Mouse (Mus musculus): ENCODE results near the gene Fmo1. TPM values are rescaled to one million over a fixed set of nuclear protein-coding genes. Genes with fewer than 3 reads are reported as not detected.

The Fmo1 gene
- polyA plus RNA-seq, 2 experiments, result 35.0 to 46.7 TPM

DNA sequence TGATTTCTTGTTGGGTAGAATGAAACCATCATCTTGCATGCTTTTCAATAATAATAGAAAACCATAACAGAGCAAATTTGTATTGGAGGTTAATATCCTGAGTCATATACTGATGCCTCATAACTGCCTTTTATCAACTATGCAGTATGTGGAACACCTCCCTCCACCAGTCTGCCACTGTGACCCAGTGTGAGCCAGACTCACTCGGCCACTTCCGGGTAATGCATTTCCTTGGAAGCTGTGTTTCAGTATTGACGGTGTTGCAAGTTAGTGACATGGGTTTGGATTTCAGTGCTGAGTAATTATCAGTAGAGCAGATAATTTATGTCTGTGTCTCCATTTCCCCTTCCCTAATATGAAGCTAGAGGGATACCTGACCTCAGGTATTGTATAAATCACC, 2.8 kb downstream of the Fmo1 start:
- Histone ChIP-seq H3K36me3 (ENCODE audit: control insufficient read depth, insufficient read depth, low read length) (no peaks in the 10 kb centered on the region), H3K4me2 (replicated peaks; ENCODE audit: low read depth, low read length, severe bottlenecking) (no peak overlapping the region), H3K27ac (replicated peaks; ENCODE audit: low read depth, low read length) (no peak overlapping the region), H3K9ac (ENCODE audit: low read depth, low read length, severe bottlenecking) (no peak overlapping the region), H3K4me1 (ENCODE audit: control insufficient read depth, insufficient read depth, low read length) (peaks cover 27% of the 10 kb centered on the region), H3K9me3 (ENCODE audit: control insufficient read depth, low read length) (peaks cover 8% of the 10 kb centered on the region; the same call in 1 of the 2 replicates), H3K27me3 (ENCODE audit: control insufficient read depth, insufficient read depth, low read length) (no peaks in the 10 kb centered on the region), H3K4me3 (replicated peaks; ENCODE audit: low read length) (no peak overlapping the region)
- 77% methylated on average over 3 of the region's 3 CpGs for WGBS
- DNase-seq (ENCODE audit: low spot score) (no peak), ATAC-seq (ENCODE audit: low FRiP score, low read depth) (no peak)
- TF ChIP-seq POLR2A (IDR thresholded peaks at IDR 0.05; ENCODE audit: borderline replicate concordance, extremely low read depth, insufficient read depth, insufficient read length), result no peak

DNA sequence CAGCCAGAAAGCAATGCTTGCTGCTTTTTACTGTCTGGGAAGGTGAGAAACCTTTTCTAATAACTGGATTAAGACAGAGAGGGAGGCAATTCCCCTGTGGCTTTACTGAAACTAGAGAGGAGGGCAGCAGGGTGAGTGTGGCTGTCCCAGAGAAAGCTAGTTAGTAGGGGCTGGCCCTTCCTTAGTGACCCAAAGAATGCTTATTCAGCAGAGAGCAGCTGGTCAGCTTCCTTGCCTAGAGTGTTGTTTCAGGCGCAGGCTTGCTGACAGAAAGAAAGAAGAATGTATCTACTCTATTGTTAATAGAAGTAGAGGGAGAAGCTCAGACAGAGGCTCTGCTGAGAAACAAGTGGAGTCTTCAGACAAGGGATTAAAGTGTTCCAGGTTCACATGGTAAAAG, 4.1 kb downstream of the Fmo1 start:
- no peak for ATAC-seq (ENCODE audit: low FRiP score, low read depth)
- 63% methylated on average over 1 of the region's 1 CpGs for WGBS
- peaks cover 28% of the 10 kb centered on the region for H3K4me1 ChIP-seq (ENCODE audit: control insufficient read depth, insufficient read depth, low read length)

DNA sequence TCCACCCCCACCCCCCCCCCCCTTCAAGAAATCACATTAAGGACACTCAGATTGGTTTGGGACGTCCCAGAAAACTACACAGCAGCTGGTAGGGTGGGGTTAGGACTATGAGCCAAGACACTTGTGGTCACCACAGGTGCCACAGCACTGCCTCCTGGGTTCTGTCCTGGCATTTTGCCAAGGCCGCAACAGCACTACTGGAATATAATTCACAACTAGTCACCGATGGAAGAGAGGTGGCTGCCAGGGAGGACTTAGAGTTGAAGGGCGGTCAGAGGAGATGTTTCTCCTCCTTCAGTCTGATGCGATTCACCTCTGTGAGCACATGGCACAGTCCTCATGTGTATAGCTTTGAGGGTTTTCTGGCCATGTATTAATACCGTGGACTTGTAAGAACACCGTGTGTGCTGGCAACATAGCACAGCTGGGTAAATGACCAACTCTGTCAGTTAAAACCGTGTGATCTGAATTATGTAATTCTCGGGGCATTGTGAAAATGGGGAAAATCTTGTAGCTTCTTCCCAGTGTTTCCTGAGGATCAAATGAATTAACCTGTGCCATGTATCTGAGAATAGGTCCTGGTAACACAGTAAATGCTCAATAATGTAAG, 6.3 kb downstream of the Fmo1 start:
- no peaks in the 10 kb centered on the region for H3K27me3 ChIP-seq (ENCODE audit: control insufficient read depth, insufficient read depth, low read length)
- no peak overlapping the region for H3K9ac ChIP-seq (ENCODE audit: low read depth, low read length, severe bottlenecking)
- H3K36me3 ChIP-seq (ENCODE audit: control insufficient read depth, insufficient read depth, low read length), result no peaks in the 10 kb centered on the region
- H3K4me1 ChIP-seq (ENCODE audit: control insufficient read depth, insufficient read depth, low read length), result peaks cover 23% of the 10 kb centered on the region
- DNase-seq (ENCODE audit: low spot score), result peak; percentile 43
- no peaks in the 10 kb centered on the region for H3K9me3 ChIP-seq (ENCODE audit: control insufficient read depth, low read length)
- 59% methylated on average over 9 of the region's 9 CpGs for WGBS
- H3K4me2 ChIP-seq (replicated peaks; ENCODE audit: low read depth, low read length, severe bottlenecking), result no peak overlapping the region
- H3K4me3 ChIP-seq (replicated peaks; ENCODE audit: low read length), result no peak overlapping the region
- no peak overlapping the region for H3K27ac ChIP-seq (replicated peaks; ENCODE audit: low read depth, low read length)
- ATAC-seq (ENCODE audit: low FRiP score, low read depth), result peak; percentile 62
- no peak for TF ChIP-seq POLR2A (IDR thresholded peaks at IDR 0.05; ENCODE audit: borderline replicate concordance, extremely low read depth, insufficient read depth, insufficient read length)

More for the DNA sequence above, 4.1 kb downstream of the Fmo1 start:
- no peak overlapping the region for H3K4me2 ChIP-seq (replicated peaks; ENCODE audit: low read depth, low read length, severe bottlenecking)
- no peak for TF ChIP-seq POLR2A (IDR thresholded peaks at IDR 0.05; ENCODE audit: borderline replicate concordance, extremely low read depth, insufficient read depth, insufficient read length)
- no peaks in the 10 kb centered on the region for H3K27me3 ChIP-seq (ENCODE audit: control insufficient read depth, insufficient read depth, low read length)
- no peak overlapping the region for H3K27ac ChIP-seq (replicated peaks; ENCODE audit: low read depth, low read length)
- H3K9ac ChIP-seq (ENCODE audit: low read depth, low read length, severe bottlenecking), result no peak overlapping the region
- no peak for DNase-seq (ENCODE audit: low spot score)
- no peaks in the 10 kb centered on the region for H3K9me3 ChIP-seq (ENCODE audit: control insufficient read depth, low read length)
- no peak overlapping the region for H3K4me3 ChIP-seq (replicated peaks; ENCODE audit: low read length)
- no peaks in the 10 kb centered on the region for H3K36me3 ChIP-seq (ENCODE audit: control insufficient read depth, insufficient read depth, low read length)

DNA sequence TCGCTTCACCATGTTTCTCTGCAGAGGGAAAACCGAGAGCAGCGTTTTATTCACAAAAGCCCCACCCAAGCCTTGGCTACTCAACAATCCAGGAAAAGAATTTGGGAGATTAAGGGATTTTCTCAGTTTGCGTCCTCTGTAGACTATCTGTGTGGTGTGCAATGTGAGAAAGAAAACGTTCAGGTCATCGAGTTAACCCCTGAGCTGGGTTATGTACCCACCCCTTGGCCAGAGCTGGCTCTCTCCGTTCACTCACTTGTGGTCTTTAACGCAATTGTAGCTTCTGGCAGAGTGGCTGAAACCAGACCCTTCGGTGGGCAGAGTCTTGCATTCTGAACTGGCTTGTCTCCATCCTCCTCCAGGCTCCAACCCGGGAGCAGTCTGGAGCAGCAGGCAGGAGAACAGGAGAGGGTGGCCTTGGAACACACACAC, 6.8 kb downstream of the Fmo1 start:
- no peaks in the 10 kb centered on the region for H3K27me3 ChIP-seq (ENCODE audit: control insufficient read depth, insufficient read depth, low read length)
- peak overlapping the region; percentile 30 for H3K4me2 ChIP-seq (replicated peaks; ENCODE audit: low read depth, low read length, severe bottlenecking)
- no peaks in the 10 kb centered on the region for H3K36me3 ChIP-seq (ENCODE audit: control insufficient read depth, insufficient read depth, low read length)
- WGBS, result 43% methylated on average over 10 of the region's 10 CpGs
- DNase-seq (ENCODE audit: low spot score), result peak; percentile 65
- peaks cover 21% of the 10 kb centered on the region for H3K4me1 ChIP-seq (ENCODE audit: control insufficient read depth, insufficient read depth, low read length)
- no peak for TF ChIP-seq POLR2A (IDR thresholded peaks at IDR 0.05; ENCODE audit: borderline replicate concordance, extremely low read depth, insufficient read depth, insufficient read length)
- no peak overlapping the region for H3K4me3 ChIP-seq (replicated peaks; ENCODE audit: low read length)
- H3K27ac ChIP-seq (replicated peaks; ENCODE audit: low read depth, low read length), result no peak overlapping the region
- no peak overlapping the region for H3K9ac ChIP-seq (ENCODE audit: low read depth, low read length, severe bottlenecking)
- no peaks in the 10 kb centered on the region for H3K9me3 ChIP-seq (ENCODE audit: control insufficient read depth, low read length)
- peak; percentile 66 for ATAC-seq (ENCODE audit: low FRiP score, low read depth)

DNA sequence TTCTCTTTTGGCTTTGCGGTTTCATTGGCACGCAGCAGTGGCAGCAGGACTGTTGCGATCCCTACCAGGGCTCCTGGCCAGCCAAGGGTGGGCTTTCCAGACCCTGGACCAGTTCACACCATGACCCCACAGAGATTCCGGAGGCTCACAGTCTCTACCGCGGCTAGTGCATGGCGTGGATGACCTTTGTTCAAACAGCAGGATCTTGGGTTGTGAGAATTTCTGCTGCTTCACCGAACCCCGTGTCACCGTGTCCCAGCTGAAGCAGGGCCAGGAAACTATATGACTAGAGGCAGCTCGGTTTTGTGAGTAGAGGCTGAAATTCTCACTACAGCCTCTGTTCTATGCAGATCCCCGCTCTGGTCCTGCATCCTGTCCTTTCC, 7.7 kb downstream of the Fmo1 start:
- H3K4me2 ChIP-seq (replicated peaks; ENCODE audit: low read depth, low read length, severe bottlenecking), result peak overlapping the region; percentile 30
- TF ChIP-seq POLR2A (IDR thresholded peaks at IDR 0.05; ENCODE audit: borderline replicate concordance, extremely low read depth, insufficient read depth, insufficient read length), result no peak
- peak overlapping the region; percentile 65 for H3K27ac ChIP-seq (replicated peaks; ENCODE audit: low read depth, low read length)
- H3K36me3 ChIP-seq (ENCODE audit: control insufficient read depth, insufficient read depth, low read length), result no peaks in the 10 kb centered on the region
- no peaks in the 10 kb centered on the region for H3K27me3 ChIP-seq (ENCODE audit: control insufficient read depth, insufficient read depth, low read length)
- no peaks in the 10 kb centered on the region for H3K9me3 ChIP-seq (ENCODE audit: control insufficient read depth, low read length)
- DNase-seq (ENCODE audit: low spot score), result no peak
- H3K4me1 ChIP-seq (ENCODE audit: control insufficient read depth, insufficient read depth, low read length), result peaks cover 21% of the 10 kb centered on the region
- 70% methylated on average over 12 of the region's 12 CpGs for WGBS
- 0 out of 2 replicates have a peak overlapping the region, but pooled peaks have one; percentile 17 for H3K4me3 ChIP-seq (replicated peaks; ENCODE audit: low read length)
- no peak overlapping the region for H3K9ac ChIP-seq (ENCODE audit: low read depth, low read length, severe bottlenecking)
- ATAC-seq (ENCODE audit: low FRiP score, low read depth), result no peak
